Mouse (Mus musculus) ES-E14 (cell line): ENCODE measurements at regions not wholly inside any gene's neighbourhood (a gene's known extent, or its start where the extent isn't known, plus 50 kb on each side); places are given as distances from the start of the nearest gene placed in this dataset.

Source experiments
- CHD2 ChIP-seq: IDR thresholded peaks from 2 replicates; pipeline ENCODE4 v1.6.1; 2014; ENCODE audit warnings: mild to moderate bottlenecking, low read depth, low read length, inconsistent platforms
- HCFC1 ChIP-seq: IDR thresholded peaks from 2 replicates; pipeline ENCODE4 v1.6.1; 2012; ENCODE audit warnings: low read length, inconsistent platforms, borderline replicate concordance; ENCODE audit not compliant: insufficient read depth
- MAFK ChIP-seq: IDR thresholded peaks from 2 replicates; pipeline ENCODE4 v1.6.1; 2014; ENCODE audit warnings: mild to moderate bottlenecking, low read depth, low read length, inconsistent platforms; ENCODE audit not compliant: insufficient read depth
- ZC3H11A ChIP-seq: IDR thresholded peaks from 2 replicates; pipeline ENCODE4 v1.6.1; 2012; ENCODE audit warnings: low read depth, mild to moderate bottlenecking, inconsistent platforms, low read length, borderline replicate concordance
- ZNF384 ChIP-seq: IDR thresholded peaks from 2 replicates; pipeline ENCODE4 v1.6.1; 2012; ENCODE audit warnings: low read depth, low read length, inconsistent platforms

GRCm38 (mm10) chr9:14108798-14109197, 166.1 kb upstream of the Sesn3 start:
- TF ChIP-seq ZNF384: no peak
- no peak for TF ChIP-seq MAFK
- no peak for TF ChIP-seq ZC3H11A
- no peak for TF ChIP-seq CHD2
- TF ChIP-seq HCFC1: no peak
